Mouse (Mus musculus): ENCODE measurements around the gene Gm42674. TPM values are rescaled to one million over a fixed set of nuclear protein-coding genes. Genes with fewer than 3 reads are reported as not detected.

The Gm42674 gene
- polyA plus RNA-seq, 1 experiment from 2014 or later, result not detected

DNA sequence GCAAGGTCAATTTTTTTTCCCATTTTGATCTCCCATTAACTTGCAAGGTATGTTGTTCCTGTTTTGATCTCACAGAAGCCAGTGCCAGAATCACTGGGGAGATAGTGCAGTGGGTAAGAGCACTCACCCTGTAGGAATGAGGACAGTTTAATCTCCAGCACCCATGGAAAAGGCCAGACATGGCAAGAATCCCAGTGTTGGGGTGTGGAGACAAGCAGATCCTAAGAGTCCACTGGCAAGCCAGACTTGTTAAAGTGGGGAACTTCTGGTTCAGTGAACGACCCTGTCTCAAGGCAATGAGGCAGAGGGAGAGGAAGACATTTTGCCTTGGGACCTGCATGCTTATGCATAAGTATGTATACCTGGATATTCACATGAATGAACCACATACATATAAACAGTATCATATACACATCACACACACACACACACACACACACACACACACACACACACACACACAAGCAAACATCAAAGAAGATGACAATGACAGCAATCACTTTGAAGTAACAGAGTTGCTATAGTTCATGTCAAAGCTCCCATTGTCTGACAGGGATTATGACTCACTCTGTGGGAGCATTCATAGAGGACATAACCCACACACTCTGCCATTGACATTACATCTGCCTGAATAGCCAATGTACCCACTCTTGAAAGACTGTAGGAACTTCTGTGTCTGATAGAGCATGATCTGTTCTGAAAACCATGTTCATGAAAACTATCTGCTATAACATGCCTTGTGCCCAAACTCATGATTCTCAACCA is 37.0 kb downstream of the Gm42674 start:
- WGBS, result 32% methylated on average over 1 of the region's 1 CpGs
- Histone ChIP-seq H3K4me1 (ENCODE audit: control insufficient read depth in 2 of 2, insufficient read depth in 2 of 2, low read length in 2 of 2) (no peaks in the 10 kb centered on the region), H3K9ac (ENCODE audit: low read length) (no peak overlapping the region), H3K4me3 (ENCODE audit: control insufficient read depth in 1 of 2, insufficient read depth in 1 of 2, low read depth in 1 of 2, low read length in 2 of 2) (no peak overlapping the region), H3K27me3 (ENCODE audit: control insufficient read depth, insufficient read depth, low read length) (no peaks in the 10 kb centered on the region), H3K27ac (replicated peaks in 1 of 2; ENCODE audit: control insufficient read depth in 1 of 2, insufficient read depth in 1 of 2, low read depth in 2 of 2, low read length in 2 of 2) (no peak overlapping the region), H3K4me2 (ENCODE audit: low read length) (no peak overlapping the region), H3K9me3 (ENCODE audit: control insufficient read depth, low read length) (no peaks in the 10 kb centered on the region), H3K36me3 (ENCODE audit: control insufficient read depth, insufficient read depth, low read length) (no peaks in the 10 kb centered on the region)
- ATAC-seq (ENCODE audit: insufficient number of reproducible peaks, insufficient read depth, low FRiP score, low read depth), result no peak

DNA sequence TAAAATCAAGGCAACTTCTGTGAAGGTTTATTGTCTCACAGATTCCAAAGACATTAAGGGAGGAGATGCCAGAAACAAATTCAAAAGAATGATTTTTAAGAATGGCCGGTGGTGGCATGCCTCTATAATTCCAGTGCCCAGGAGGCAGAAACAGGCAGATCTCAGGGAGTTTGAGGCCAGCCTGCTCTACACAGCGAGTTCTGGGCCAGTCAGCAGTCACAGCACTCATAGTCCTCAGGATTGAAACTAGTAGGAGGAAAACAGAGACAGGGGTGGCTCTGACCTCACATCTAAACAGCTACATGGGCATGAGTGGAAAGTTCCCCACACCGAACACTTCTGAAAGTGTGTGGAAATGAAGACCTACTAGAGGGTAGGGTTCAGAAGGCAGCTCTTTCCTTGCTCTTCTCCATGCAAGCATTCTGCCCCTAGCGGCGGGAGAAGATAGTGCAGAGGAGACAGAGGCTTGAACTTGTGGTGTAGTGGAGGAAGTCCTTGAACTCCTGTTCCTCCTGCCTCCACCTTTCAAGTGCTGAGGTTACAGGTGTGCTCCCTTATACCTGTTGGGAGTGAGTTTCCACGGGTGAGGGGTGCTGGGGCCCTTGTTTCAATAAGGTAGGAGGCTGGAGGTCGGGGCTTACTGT is 37.9 kb downstream of the Gm42674 start:
- no peaks in the 10 kb centered on the region for H3K36me3 ChIP-seq (ENCODE audit: control insufficient read depth, insufficient read depth, low read length)
- no peak overlapping the region for H3K9ac ChIP-seq (ENCODE audit: low read length)
- H3K27me3 ChIP-seq (ENCODE audit: control insufficient read depth, insufficient read depth, low read length), result no peaks in the 10 kb centered on the region
- ATAC-seq (ENCODE audit: insufficient number of reproducible peaks, insufficient read depth, low FRiP score, low read depth), result no peak
- 46% methylated on average over 7 of the region's 7 CpGs for WGBS
- H3K4me1 ChIP-seq (ENCODE audit: control insufficient read depth in 2 of 2, insufficient read depth in 2 of 2, low read length in 2 of 2), result no peaks in the 10 kb centered on the region
- no peaks in the 10 kb centered on the region for H3K9me3 ChIP-seq (ENCODE audit: control insufficient read depth, low read length)
- no peak overlapping the region for H3K4me2 ChIP-seq (ENCODE audit: low read length)
- H3K4me3 ChIP-seq (ENCODE audit: control insufficient read depth in 1 of 2, insufficient read depth in 1 of 2, low read depth in 1 of 2, low read length in 2 of 2), result no peak overlapping the region
- H3K27ac ChIP-seq (replicated peaks in 1 of 2; ENCODE audit: control insufficient read depth in 1 of 2, insufficient read depth in 1 of 2, low read depth in 2 of 2, low read length in 2 of 2), result no peak overlapping the region

GRCm38 (mm10) chr3:90640981-90641380 is 39.3 kb downstream of the Gm42674 start:
- WGBS, result 73% methylated on average over 7 of the region's 7 CpGs
- no peaks in the 10 kb centered on the region for H3K36me3 ChIP-seq (ENCODE audit: control insufficient read depth, insufficient read depth, low read length)
- H3K9ac ChIP-seq (ENCODE audit: low read length), result no peak overlapping the region
- no peaks in the 10 kb centered on the region for H3K9me3 ChIP-seq (ENCODE audit: control insufficient read depth, low read length)
- H3K4me2 ChIP-seq (ENCODE audit: low read length), result no peak overlapping the region
- no peak overlapping the region for H3K4me3 ChIP-seq (ENCODE audit: control insufficient read depth in 1 of 2, insufficient read depth in 1 of 2, low read depth in 1 of 2, low read length in 2 of 2)
- no peak for ATAC-seq (ENCODE audit: insufficient number of reproducible peaks, insufficient read depth, low FRiP score, low read depth)
- no peaks in the 10 kb centered on the region for H3K4me1 ChIP-seq (ENCODE audit: control insufficient read depth in 2 of 2, insufficient read depth in 2 of 2, low read length in 2 of 2)
- H3K27me3 ChIP-seq (ENCODE audit: control insufficient read depth, insufficient read depth, low read length), result no peaks in the 10 kb centered on the region
- H3K27ac ChIP-seq (replicated peaks in 1 of 2; ENCODE audit: control insufficient read depth in 1 of 2, insufficient read depth in 1 of 2, low read depth in 2 of 2, low read length in 2 of 2), result no peak overlapping the region

- no peaks in the 10 kb centered on the region for H3K4me1 ChIP-seq (ENCODE audit: control insufficient read depth in 2 of 2, insufficient read depth in 2 of 2, low read length in 2 of 2)
- no peak for ATAC-seq (ENCODE audit: insufficient number of reproducible peaks, insufficient read depth, low FRiP score, low read depth)
- no peak overlapping the region for H3K4me2 ChIP-seq (ENCODE audit: low read length)
- H3K27ac ChIP-seq (replicated peaks in 1 of 2; ENCODE audit: control insufficient read depth in 1 of 2, insufficient read depth in 1 of 2, low read depth in 2 of 2, low read length in 2 of 2), result no peak overlapping the region
- no peak overlapping the region for H3K9ac ChIP-seq (ENCODE audit: low read length)
- H3K27me3 ChIP-seq (ENCODE audit: control insufficient read depth, insufficient read depth, low read length), result no peaks in the 10 kb centered on the region
- 47% methylated on average over 3 of the region's 3 CpGs for WGBS
- H3K9me3 ChIP-seq (ENCODE audit: control insufficient read depth, low read length), result no peaks in the 10 kb centered on the region
- H3K36me3 ChIP-seq (ENCODE audit: control insufficient read depth, insufficient read depth, low read length), result no peaks in the 10 kb centered on the region
- no peak overlapping the region for H3K4me3 ChIP-seq (ENCODE audit: control insufficient read depth in 1 of 2, insufficient read depth in 1 of 2, low read depth in 1 of 2, low read length in 2 of 2)
These were observed 42.5 kb downstream of the Gm42674 start for GRCm38 (mm10) chr3:90644220-90644619.

DNA sequence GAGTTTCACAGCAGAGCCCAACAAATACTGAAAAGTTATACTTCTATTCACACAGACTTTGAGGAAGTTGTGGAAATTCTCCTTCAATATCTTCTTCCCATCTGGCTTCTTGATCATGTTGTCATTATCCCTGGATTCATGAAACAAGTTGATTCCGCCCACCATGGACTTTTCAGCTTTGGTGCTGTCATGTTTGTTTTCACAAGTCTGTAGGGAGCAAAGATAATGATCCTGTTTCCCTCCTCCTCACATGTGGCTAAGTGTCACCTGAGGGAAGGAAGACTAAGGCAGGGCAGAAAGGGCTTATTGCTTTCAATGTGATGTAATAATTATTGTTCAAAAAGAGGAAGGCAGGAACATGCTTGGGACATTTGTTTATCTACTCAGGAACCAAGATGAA is 45.6 kb downstream of the Gm42674 start:
- H3K4me3 ChIP-seq (ENCODE audit: control insufficient read depth in 1 of 2, insufficient read depth in 1 of 2, low read depth in 1 of 2, low read length in 2 of 2), result no peak overlapping the region
- no peak overlapping the region for H3K4me2 ChIP-seq (ENCODE audit: low read length)
- no peaks in the 10 kb centered on the region for H3K27me3 ChIP-seq (ENCODE audit: control insufficient read depth, insufficient read depth, low read length)
- no peak overlapping the region for H3K9ac ChIP-seq (ENCODE audit: low read length)
- no peaks in the 10 kb centered on the region for H3K36me3 ChIP-seq (ENCODE audit: control insufficient read depth, insufficient read depth, low read length)
- no peak for ATAC-seq (ENCODE audit: insufficient number of reproducible peaks, insufficient read depth, low FRiP score, low read depth)
- H3K27ac ChIP-seq (replicated peaks in 1 of 2; ENCODE audit: control insufficient read depth in 1 of 2, insufficient read depth in 1 of 2, low read depth in 2 of 2, low read length in 2 of 2), result no peak overlapping the region
- H3K9me3 ChIP-seq (ENCODE audit: control insufficient read depth, low read length), result no peaks in the 10 kb centered on the region
- 71% methylated on average over 1 of the region's 1 CpGs for WGBS
- no peaks in the 10 kb centered on the region for H3K4me1 ChIP-seq (ENCODE audit: control insufficient read depth in 2 of 2, insufficient read depth in 2 of 2, low read length in 2 of 2)

DNA sequence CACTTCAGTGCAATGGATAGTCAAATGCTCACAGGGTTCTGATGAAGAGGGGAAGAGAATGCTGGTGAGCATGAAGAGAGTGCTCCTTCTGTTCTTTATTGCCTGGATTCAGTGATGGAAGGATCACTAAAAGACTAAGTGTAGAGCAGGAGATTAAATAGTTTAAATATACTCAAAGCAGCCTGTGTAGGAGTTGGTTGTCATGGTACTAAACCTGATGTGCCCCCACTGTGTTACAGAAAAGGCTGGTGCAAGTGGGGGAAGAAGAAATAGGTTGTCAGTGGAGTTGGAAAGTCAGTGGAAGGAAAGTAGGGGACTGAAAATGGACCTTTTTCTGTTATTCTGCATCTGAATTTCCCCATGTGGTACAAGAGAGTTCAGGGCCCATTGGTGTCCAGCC is 47.3 kb downstream of the Gm42674 start:
- no peaks in the 10 kb centered on the region for H3K27me3 ChIP-seq (ENCODE audit: control insufficient read depth, insufficient read depth, low read length)
- ATAC-seq (ENCODE audit: insufficient number of reproducible peaks, insufficient read depth, low FRiP score, low read depth), result no peak

DNA sequence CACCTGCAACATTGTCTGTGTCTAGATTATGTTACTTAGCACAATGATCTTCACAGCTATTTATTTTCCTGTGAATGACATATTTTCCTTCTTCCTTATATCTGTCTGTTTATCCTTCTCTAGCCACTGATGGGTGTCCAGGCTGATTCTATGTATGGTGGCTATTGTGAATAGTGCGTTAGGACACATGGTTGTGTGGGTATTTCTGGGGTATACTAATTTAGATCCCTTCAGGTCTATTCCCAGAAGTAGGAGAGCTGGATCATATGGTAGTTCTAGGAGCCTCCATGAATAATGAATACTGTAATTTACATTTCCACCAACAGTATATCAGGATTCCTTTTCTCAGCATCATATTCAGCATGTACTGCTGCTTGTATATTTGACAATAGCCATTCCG is 48.1 kb downstream of the Gm42674 start:
- H3K36me3 ChIP-seq (ENCODE audit: control insufficient read depth, insufficient read depth, low read length), result no peaks in the 10 kb centered on the region
- ATAC-seq (ENCODE audit: insufficient number of reproducible peaks, insufficient read depth, low FRiP score, low read depth), result no peak
- no peaks in the 10 kb centered on the region; the same call in 1 of the 2 replicates for H3K27me3 ChIP-seq (ENCODE audit: control insufficient read depth, insufficient read depth, low read length)
- no peak overlapping the region for H3K9ac ChIP-seq (ENCODE audit: low read length)
- H3K4me2 ChIP-seq (ENCODE audit: low read length), result no peak overlapping the region
- H3K27ac ChIP-seq (replicated peaks in 1 of 2; ENCODE audit: control insufficient read depth in 1 of 2, insufficient read depth in 1 of 2, low read depth in 2 of 2, low read length in 2 of 2), result no peak overlapping the region
- no peaks in the 10 kb centered on the region for H3K9me3 ChIP-seq (ENCODE audit: control insufficient read depth, low read length)
- no peaks in the 10 kb centered on the region for H3K4me1 ChIP-seq (ENCODE audit: control insufficient read depth in 2 of 2, insufficient read depth in 2 of 2, low read length in 2 of 2)
- no peak overlapping the region for H3K4me3 ChIP-seq (ENCODE audit: control insufficient read depth in 1 of 2, insufficient read depth in 1 of 2, low read depth in 1 of 2, low read length in 2 of 2)
- WGBS, result 75% methylated on average over 2 of the region's 2 CpGs

More for the DNA sequence above, 47.3 kb downstream of the Gm42674 start:
- H3K4me2 ChIP-seq (ENCODE audit: low read length), result no peak overlapping the region
- H3K4me3 ChIP-seq (ENCODE audit: control insufficient read depth in 1 of 2, insufficient read depth in 1 of 2, low read depth in 1 of 2, low read length in 2 of 2), result no peak overlapping the region
- H3K9me3 ChIP-seq (ENCODE audit: control insufficient read depth, low read length), result no peaks in the 10 kb centered on the region
- no peaks in the 10 kb centered on the region for H3K4me1 ChIP-seq (ENCODE audit: control insufficient read depth in 2 of 2, insufficient read depth in 2 of 2, low read length in 2 of 2)
- H3K27ac ChIP-seq (replicated peaks in 1 of 2; ENCODE audit: control insufficient read depth in 1 of 2, insufficient read depth in 1 of 2, low read depth in 2 of 2, low read length in 2 of 2), result no peak overlapping the region
- no peak overlapping the region for H3K9ac ChIP-seq (ENCODE audit: low read length)
- H3K36me3 ChIP-seq (ENCODE audit: control insufficient read depth, insufficient read depth, low read length), result no peaks in the 10 kb centered on the region

Measured in heart, embryonic 14.5 days (tissue).